Mouse (Mus musculus): ENCODE data around the gene Arpc2. TPM values are rescaled to one million over a fixed set of nuclear protein-coding genes. Genes with fewer than 3 reads are reported as not detected.

Arpc2 gene
- 400 and 438 TPM in 2 replicates for polyA plus RNA-seq (2015; fragmentation: Nextera tagmentation; extraction: Ambion mirVana)

GRCm38 (mm10) chr1:74235938-74236589 lies at the start of gene Arpc2:
TSS of gene Arpc2 (plus strand) at chr1:74236084.
- Histone ChIP-seq H3K4me3 (peak within 1 kb of the TSS; percentile 91), H3K4me2 (peak within 1 kb of the TSS; percentile 84), H3K4me1 (peaks cover 39% of the 10 kb centered on the region), H3K36me3 (0 out of 2 replicates have a peak, but pooled peaks cover 4% of the 10 kb centered on the region), H3K27me3 (replicated peaks) (no peaks in the 10 kb centered on the region), H3K9ac (peak within 1 kb of the TSS; percentile 99), H3K27ac (replicated peaks) (peak within 1 kb of the TSS; percentile 95), H3K9me3 (no peaks in the 10 kb centered on the region)
- 2% methylated on average over 43 of the region's 55 CpGs for WGBS
- ATAC-seq (ENCODE audit: extremely low read depth, insufficient number of reproducible peaks, low FRiP score, low TSS enrichment) = peak; percentile 87

- Histone ChIP-seq H3K4me2 (no peak overlapping the region), H3K27ac (replicated peaks) (no peak overlapping the region), H3K27me3 (replicated peaks) (no peaks in the 10 kb centered on the region), H3K36me3 (no peaks in the 10 kb centered on the region), H3K4me3 (no peak overlapping the region), H3K9me3 (no peaks in the 10 kb centered on the region), H3K4me1 (no peaks in the 10 kb centered on the region), H3K9ac (no peak overlapping the region)
- 84% methylated on average over 7 of the region's 7 CpGs for WGBS
- ATAC-seq (ENCODE audit: extremely low read depth, insufficient number of reproducible peaks, low FRiP score, low TSS enrichment) = no peak
Observed at GRCm38 (mm10) chr1:74190471-74190870, 45.4 kb upstream of the Arpc2 start.

GRCm38 (mm10) chr1:74192711-74193110 lies 43.2 kb upstream of the Arpc2 start:
- no peaks in the 10 kb centered on the region for H3K9me3 ChIP-seq
- H3K9ac ChIP-seq = no peak overlapping the region
- no peak overlapping the region for H3K4me2 ChIP-seq
- no peaks in the 10 kb centered on the region for H3K4me1 ChIP-seq
- no peaks in the 10 kb centered on the region for H3K36me3 ChIP-seq
- no peak overlapping the region for H3K4me3 ChIP-seq
- no peak overlapping the region for H3K27ac ChIP-seq (replicated peaks)
- no peaks in the 10 kb centered on the region for H3K27me3 ChIP-seq (replicated peaks)
- no peak for ATAC-seq (ENCODE audit: extremely low read depth, insufficient number of reproducible peaks, low FRiP score, low TSS enrichment)
- 76% methylated on average over 2 of the region's 2 CpGs for WGBS

- H3K9ac ChIP-seq = no peak within 1 kb of the TSS
- ATAC-seq (ENCODE audit: extremely low read depth, insufficient number of reproducible peaks, low FRiP score, low TSS enrichment) = no peak
- WGBS = 69% methylated on average over 8 of the region's 8 CpGs
Observed at GRCm38 (mm10) chr1:74194445-74194844, 41.4 kb upstream of the Arpc2 start, which contains the start of gene Cxcr1. TSS of gene Cxcr1 (minus strand) at chr1:74194631.

GRCm38 (mm10) chr1:74195961-74196360 lies 39.9 kb upstream of the Arpc2 start:
- no peaks in the 10 kb centered on the region for H3K9me3 ChIP-seq
- WGBS = 39% methylated on average over 7 of the region's 7 CpGs
- no peaks in the 10 kb centered on the region for H3K27me3 ChIP-seq (replicated peaks)
- no peak overlapping the region for H3K27ac ChIP-seq (replicated peaks)
- H3K4me2 ChIP-seq = no peak overlapping the region
- no peak for ATAC-seq (ENCODE audit: extremely low read depth, insufficient number of reproducible peaks, low FRiP score, low TSS enrichment)
- no peak overlapping the region for H3K9ac ChIP-seq
- peaks cover 11% of the 10 kb centered on the region; the same call in 1 of the 2 replicates for H3K4me1 ChIP-seq
- H3K36me3 ChIP-seq = no peaks in the 10 kb centered on the region
- H3K4me3 ChIP-seq = no peak overlapping the region

More at GRCm38 (mm10) chr1:74194445-74194844, 41.4 kb upstream of the Arpc2 start, which contains the start of gene Cxcr1:
- Histone ChIP-seq H3K4me2 (no peak within 1 kb of the TSS), H3K4me1 (peaks cover 8% of the 10 kb centered on the region; the same call in 1 of the 2 replicates), H3K4me3 (no peak within 1 kb of the TSS), H3K27ac (replicated peaks) (no peak within 1 kb of the TSS), H3K27me3 (replicated peaks) (no peaks in the 10 kb centered on the region), H3K36me3 (no peaks in the 10 kb centered on the region), H3K9me3 (no peaks in the 10 kb centered on the region)

- no peak overlapping the region for H3K27ac ChIP-seq (replicated peaks)
- no peak overlapping the region for H3K4me3 ChIP-seq
- 0 out of 2 replicates have a peak overlapping the region, but pooled peaks have one; percentile 7 for H3K9ac ChIP-seq
- H3K4me2 ChIP-seq = no peak overlapping the region
- 72% methylated on average over 17 of the region's 17 CpGs for WGBS
- H3K9me3 ChIP-seq = no peaks in the 10 kb centered on the region
- H3K4me1 ChIP-seq = peaks cover 13% of the 10 kb centered on the region; the same call in 1 of the 2 replicates
- ATAC-seq (ENCODE audit: extremely low read depth, insufficient number of reproducible peaks, low FRiP score, low TSS enrichment) = no peak
- no peaks in the 10 kb centered on the region for H3K27me3 ChIP-seq (replicated peaks)
- H3K36me3 ChIP-seq = no peaks in the 10 kb centered on the region
Observed at GRCm38 (mm10) chr1:74196621-74197419, 39.1 kb upstream of the Arpc2 start.

- H3K9ac ChIP-seq = no peak overlapping the region
- WGBS = 80% methylated on average over 12 of the region's 12 CpGs
- H3K27me3 ChIP-seq (replicated peaks) = no peaks in the 10 kb centered on the region
- H3K36me3 ChIP-seq = no peaks in the 10 kb centered on the region
- H3K9me3 ChIP-seq = no peaks in the 10 kb centered on the region
- H3K4me2 ChIP-seq = no peak overlapping the region
- H3K4me1 ChIP-seq = peaks cover 13% of the 10 kb centered on the region; the same call in 1 of the 2 replicates
- no peak overlapping the region for H3K4me3 ChIP-seq
- no peak for ATAC-seq (ENCODE audit: extremely low read depth, insufficient number of reproducible peaks, low FRiP score, low TSS enrichment)
- no peak overlapping the region for H3K27ac ChIP-seq (replicated peaks)
Observed at GRCm38 (mm10) chr1:74197726-74198470, 38.0 kb upstream of the Arpc2 start.

GRCm38 (mm10) chr1:74199046-74199445 lies 36.8 kb upstream of the Arpc2 start:
- Histone ChIP-seq H3K27ac (replicated peaks) (no peak overlapping the region), H3K9ac (no peak overlapping the region), H3K4me2 (no peak overlapping the region), H3K4me3 (no peak overlapping the region), H3K9me3 (no peaks in the 10 kb centered on the region), H3K4me1 (peaks cover 13% of the 10 kb centered on the region; the same call in 1 of the 2 replicates), H3K27me3 (replicated peaks) (no peaks in the 10 kb centered on the region), H3K36me3 (no peaks in the 10 kb centered on the region)
- WGBS = 67% methylated on average over 8 of the region's 8 CpGs
- no peak for ATAC-seq (ENCODE audit: extremely low read depth, insufficient number of reproducible peaks, low FRiP score, low TSS enrichment)

GRCm38 (mm10) chr1:74201048-74201844 lies 34.6 kb upstream of the Arpc2 start:
- H3K9ac ChIP-seq = no peak overlapping the region
- H3K27ac ChIP-seq (replicated peaks) = no peak overlapping the region
- no peak overlapping the region for H3K4me3 ChIP-seq
- WGBS = 72% methylated on average over 7 of the region's 7 CpGs
- no peaks in the 10 kb centered on the region for H3K36me3 ChIP-seq
- no peaks in the 10 kb centered on the region for H3K27me3 ChIP-seq (replicated peaks)
- H3K9me3 ChIP-seq = no peaks in the 10 kb centered on the region
- peaks cover 13% of the 10 kb centered on the region; the same call in 1 of the 2 replicates for H3K4me1 ChIP-seq
- H3K4me2 ChIP-seq = no peak overlapping the region
- no peak for ATAC-seq (ENCODE audit: extremely low read depth, insufficient number of reproducible peaks, low FRiP score, low TSS enrichment)

GRCm38 (mm10) chr1:74203457-74203856 lies 32.4 kb upstream of the Arpc2 start:
- no peak for ATAC-seq (ENCODE audit: extremely low read depth, insufficient number of reproducible peaks, low FRiP score, low TSS enrichment)
- no peak overlapping the region for H3K4me2 ChIP-seq
- H3K9ac ChIP-seq = no peak overlapping the region
- no peak overlapping the region for H3K4me3 ChIP-seq
- WGBS = 65% methylated on average over 5 of the region's 5 CpGs
- H3K9me3 ChIP-seq = no peaks in the 10 kb centered on the region
- H3K36me3 ChIP-seq = no peaks in the 10 kb centered on the region
- H3K27ac ChIP-seq (replicated peaks) = no peak overlapping the region
- peaks cover 13% of the 10 kb centered on the region; the same call in 1 of the 2 replicates for H3K4me1 ChIP-seq
- H3K27me3 ChIP-seq (replicated peaks) = no peaks in the 10 kb centered on the region

Measured in heart, embryonic 13.5 days (tissue).